Mouse (Mus musculus) C2C12 (cell line): Measurements from ENCODE around the gene Mroh7.

Experiments used
- CTCF ChIP-seq: IDR thresholded peaks from one replicate; pipeline ENCODE4 v1.5.1; 2011; ENCODE audit not compliant: control insufficient read depth, insufficient read depth, insufficient read length
- MYOD1 ChIP-seq: IDR thresholded peaks from one replicate; pipeline ENCODE4 v1.6.1; 2011; ENCODE audit warnings: low read depth; ENCODE audit not compliant: control insufficient read depth, insufficient read length
- USF1 ChIP-seq: IDR thresholded peaks from one replicate; pipeline ENCODE4 v1.6.1; 2011; ENCODE audit warnings: low read depth, mild to moderate bottlenecking, control low read depth, moderate library complexity

- no peak for TF ChIP-seq USF1
- TF ChIP-seq MYOD1 = no peak
- TF ChIP-seq CTCF = no peak
Observed at GRCm38 (mm10) chr4:106643483-106644217, 87.1 kb downstream of the Mroh7 start.
